Mouse (Mus musculus) spleen, adult 2 months (tissue): ENCODE measurements at regions not wholly inside any gene's neighbourhood (a gene's known extent, or its start where the extent isn't known, plus 50 kb on each side); places are given as distances from the start of the nearest gene placed in this dataset.
A peak's percentile ranks its signal among the peaks of the same experiment; 100 is the strongest.

ENCODE experiments used
- DNase-seq, 2 experiments: peaks; one replicate each; pipeline versions ENCODE4 v3.0.0 to v3.0.0-alpha.2; 2012 to 2021; ENCODE audit warnings: low spot score in 2 of 2, low read depth in 1 of 2
- H3K27ac ChIP-seq: fragments of 200-500 bp; 2 replicates; pipeline ENCODE4 v1.5.1; 2012; ENCODE audit warnings: low read length, inconsistent platforms; ENCODE audit not compliant: insufficient read depth
- H3K27me3 ChIP-seq: fragments of 200-500 bp; 2 replicates; pipeline ENCODE4 v1.6.1; 2012; ENCODE audit warnings: mild to moderate bottlenecking, moderate library complexity, low read length, inconsistent platforms; ENCODE audit not compliant: control insufficient read depth, insufficient read depth
- H3K36me3 ChIP-seq: fragments of 200-500 bp; 2 replicates; pipeline ENCODE4 v1.6.1; 2012; ENCODE audit warnings: mild to moderate bottlenecking, low read length, inconsistent platforms; ENCODE audit not compliant: control insufficient read depth, insufficient read depth
- H3K4me1 ChIP-seq: fragments of 200-500 bp; 2 replicates; pipeline ENCODE4 v1.6.1; 2011; ENCODE audit warnings: inconsistent platforms; ENCODE audit not compliant: control insufficient read depth, insufficient read depth, insufficient read length
- H3K4me3 ChIP-seq: fragments of 200-500 bp; 2 replicates; pipeline ENCODE4 v1.5.1; 2011; ENCODE audit warnings: mild to moderate bottlenecking, inconsistent platforms; ENCODE audit not compliant: insufficient read depth, insufficient read length; ENCODE audit errors: extremely low read depth
- CTCF ChIP-seq: fragments of 200-500 bp; IDR thresholded peaks from 2 replicates; pipeline ENCODE4 v1.5.1; 2011; ENCODE audit warnings: mild to moderate bottlenecking, inconsistent platforms; ENCODE audit not compliant: insufficient read depth, insufficient read length, insufficient replicate concordance; ENCODE audit errors: extremely low read depth
- POLR2A ChIP-seq: fragments of 200-500 bp; IDR thresholded peaks from 2 replicates; pipeline ENCODE4 v1.6.1; 2011; ENCODE audit warnings: low read depth, low read length, inconsistent platforms
- WGBS: fragments of 180-500 bp; shearing (Covaris S2); methylation state at CpG from one replicate; pipeline ENCODE4 v1.1.7; 2018; 5-methylcytosine and 5-hydroxymethylcytosine counted together

GRCm38 (mm10) chr15:36679577-36679976 lies 328.0 kb downstream of the Zfp706 start:
- Histone ChIP-seq H3K4me1 (no peaks in the 10 kb centered on the region), H3K27ac (no peak overlapping the region), H3K36me3 (no peaks in the 10 kb centered on the region), H3K27me3 (no peaks in the 10 kb centered on the region), H3K4me3 (no peak overlapping the region)
- 85% methylated on average over 13 of the region's 13 CpGs for WGBS
- no peak for TF ChIP-seq POLR2A
- TF ChIP-seq CTCF, result no peak
- no peak for DNase-seq

- TF ChIP-seq CTCF (no peak), POLR2A (no peak)
- Histone ChIP-seq H3K4me3 (no peak overlapping the region), H3K27ac (no peak overlapping the region), H3K4me1 (peaks cover 3% of the 10 kb centered on the region; the same call in 1 of the 2 replicates), H3K27me3 (no peaks in the 10 kb centered on the region), H3K36me3 (no peaks in the 10 kb centered on the region)
- no peak for DNase-seq
- 86% methylated on average over 12 of the region's 12 CpGs for WGBS
These were observed 337.8 kb downstream of the Zfp706 start for GRCm38 (mm10) chr15:36669748-36670147.

- no peak overlapping the region for H3K4me3 ChIP-seq
These were observed 341.0 kb downstream of the Zfp706 start for GRCm38 (mm10) chr15:36666566-36666965.

GRCm38 (mm10) chr15:36664391-36664790 lies 343.2 kb downstream of the Zfp706 start:
- WGBS, result 88% methylated on average over 6 of the region's 6 CpGs
- Histone ChIP-seq H3K4me3 (no peak overlapping the region), H3K4me1 (peaks cover 3% of the 10 kb centered on the region; the same call in 1 of the 2 replicates), H3K27me3 (no peaks in the 10 kb centered on the region), H3K36me3 (no peaks in the 10 kb centered on the region), H3K27ac (no peak overlapping the region)
- DNase-seq, result no peak
- TF ChIP-seq CTCF (no peak), POLR2A (no peak)

More at GRCm38 (mm10) chr15:36666566-36666965, 341.0 kb downstream of the Zfp706 start:
- TF ChIP-seq CTCF (no peak), POLR2A (no peak)
- WGBS, result 12% methylated on average over 3 of the region's 3 CpGs
- H3K27ac ChIP-seq, result no peak overlapping the region
- no peaks in the 10 kb centered on the region for H3K36me3 ChIP-seq
- DNase-seq, result peak in 1 of 2 experiments; percentile 13
- H3K27me3 ChIP-seq, result no peaks in the 10 kb centered on the region
- H3K4me1 ChIP-seq, result peaks cover 3% of the 10 kb centered on the region; the same call in 1 of the 2 replicates

- no peak overlapping the region for H3K4me3 ChIP-seq
- TF ChIP-seq CTCF, result no peak
- WGBS, result 35% methylated on average over 7 of the region's 7 CpGs
These were observed 346.6 kb downstream of the Zfp706 start for GRCm38 (mm10) chr15:36660986-36661385.

More at GRCm38 (mm10) chr15:36660986-36661385, 346.6 kb downstream of the Zfp706 start:
- Histone ChIP-seq H3K27ac (no peak overlapping the region), H3K4me1 (no peaks in the 10 kb centered on the region), H3K27me3 (no peaks in the 10 kb centered on the region), H3K36me3 (no peaks in the 10 kb centered on the region)
- no peak for DNase-seq
